Mouse (Mus musculus) ES-Bruce4 (cell line): ENCODE data around the gene Kmt2c.
"Not testable (repeated sequence)": the region's sequence is repeated elsewhere in the genome, so short reads cannot be mapped to it uniquely, and the experiment has no call there.

Experiments used
- CTCF ChIP-seq: IDR thresholded peaks from one replicate; pipeline ENCODE4 v1.8.1; 2011; ENCODE audit warnings: low read depth, low read length
- EP300 ChIP-seq: IDR thresholded peaks from 2 replicates; pipeline ENCODE4 v1.6.1; 2011; ENCODE audit warnings: low read depth, low read length; ENCODE audit not compliant: insufficient read depth
- POLR2A ChIP-seq: IDR thresholded peaks from one replicate; pipeline ENCODE4 v1.8.1; 2011; ENCODE audit warnings: low read length; ENCODE audit not compliant: insufficient read depth

DNA sequence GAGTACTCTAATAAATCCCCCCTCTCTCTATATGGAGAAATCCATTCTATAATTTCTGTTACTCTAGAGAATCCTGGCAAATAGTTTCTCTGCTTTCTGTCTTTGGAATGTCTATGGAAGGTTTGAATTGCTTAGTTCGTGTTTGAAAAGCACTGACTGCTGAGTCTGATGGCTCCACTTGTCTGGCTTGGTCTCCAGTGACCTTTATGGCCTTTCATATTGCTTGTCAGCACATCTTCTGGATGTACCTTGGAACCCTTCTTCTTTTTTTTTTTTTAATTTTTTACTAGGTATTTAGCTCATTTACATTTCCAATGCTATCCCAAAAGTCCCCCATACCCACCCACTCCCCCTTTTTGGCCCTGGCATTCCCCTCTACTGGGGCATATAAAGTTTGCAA lies 274.2 kb downstream of the Kmt2c start:
- not testable (repeated sequence) for TF ChIP-seq CTCF, POLR2A, EP300
